Mouse (Mus musculus) fat pad, adult 2 months (tissue): ENCODE data around the gene Zfp59.
"Not testable (repeated sequence)": the region's sequence is repeated elsewhere in the genome, so short reads cannot be mapped to it uniquely, and the experiment has no call there.

Experiments
- DNase-seq: peaks from one replicate; pipeline ENCODE4 v3.0.0-alpha.2; 2011; ENCODE audit warnings: low read depth, low spot score; ENCODE audit errors: extremely low read depth

The Zfp59 gene

DNA sequence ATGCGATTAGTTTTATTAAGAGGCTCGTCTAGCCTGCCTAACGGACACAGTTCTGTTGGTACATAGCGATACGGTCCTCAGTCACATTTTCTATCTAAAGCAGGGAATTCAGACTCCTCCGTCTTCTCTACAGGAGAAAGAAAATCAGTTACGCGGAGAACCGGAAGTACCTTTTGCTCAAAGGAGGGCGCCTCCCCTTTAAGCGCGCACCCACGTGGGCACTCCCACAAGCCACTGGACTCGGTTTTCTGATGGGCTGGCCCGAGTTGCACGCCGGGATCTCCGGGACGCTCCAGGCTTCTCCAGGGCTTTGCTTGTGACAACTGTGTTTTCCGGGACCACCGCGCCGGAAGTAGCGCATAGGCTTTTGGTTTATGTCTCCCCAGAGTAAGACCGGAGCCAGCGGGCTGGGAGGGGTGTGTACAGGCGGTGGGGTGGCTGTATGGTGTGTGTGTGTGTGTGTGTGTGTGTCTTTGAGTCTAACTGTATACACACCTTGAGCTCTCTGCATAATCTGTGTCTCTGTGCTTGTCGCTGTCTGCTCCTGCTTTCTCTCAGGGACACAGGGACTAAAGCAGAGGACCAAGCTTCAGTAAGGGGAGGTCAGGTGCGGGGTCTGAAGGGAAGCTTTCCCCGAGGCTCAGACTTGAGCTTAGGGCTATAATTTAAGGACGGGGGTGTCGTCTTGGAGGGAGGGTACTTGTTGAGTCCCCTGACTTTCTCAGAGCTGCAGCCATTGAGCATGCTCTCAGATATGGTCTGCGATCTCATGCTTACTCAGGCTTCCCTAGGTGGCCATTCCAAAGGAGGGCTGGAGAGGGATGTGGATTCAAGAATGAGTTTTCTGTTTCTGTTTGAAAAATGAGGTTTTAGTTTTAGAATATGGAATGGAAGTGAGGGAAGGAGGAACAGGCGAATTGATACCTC, at the start of gene Zfp59:
Gene Zfp59, plus strand, starts transcription at position 285 of the 927 bp plus-strand sequence.
- peak; percentile 18 for DNase-seq

- DNase-seq: no peak
Measured at GRCm38 (mm10) chr7:27789306-27789705, 49.1 kb upstream of the Zfp59 start.

- not testable (repeated sequence) for DNase-seq
Measured at GRCm38 (mm10) chr7:27793865-27794264, 44.5 kb upstream of the Zfp59 start.

- DNase-seq: no peak
Measured at GRCm38 (mm10) chr7:27794566-27794965, 43.8 kb upstream of the Zfp59 start.

DNA sequence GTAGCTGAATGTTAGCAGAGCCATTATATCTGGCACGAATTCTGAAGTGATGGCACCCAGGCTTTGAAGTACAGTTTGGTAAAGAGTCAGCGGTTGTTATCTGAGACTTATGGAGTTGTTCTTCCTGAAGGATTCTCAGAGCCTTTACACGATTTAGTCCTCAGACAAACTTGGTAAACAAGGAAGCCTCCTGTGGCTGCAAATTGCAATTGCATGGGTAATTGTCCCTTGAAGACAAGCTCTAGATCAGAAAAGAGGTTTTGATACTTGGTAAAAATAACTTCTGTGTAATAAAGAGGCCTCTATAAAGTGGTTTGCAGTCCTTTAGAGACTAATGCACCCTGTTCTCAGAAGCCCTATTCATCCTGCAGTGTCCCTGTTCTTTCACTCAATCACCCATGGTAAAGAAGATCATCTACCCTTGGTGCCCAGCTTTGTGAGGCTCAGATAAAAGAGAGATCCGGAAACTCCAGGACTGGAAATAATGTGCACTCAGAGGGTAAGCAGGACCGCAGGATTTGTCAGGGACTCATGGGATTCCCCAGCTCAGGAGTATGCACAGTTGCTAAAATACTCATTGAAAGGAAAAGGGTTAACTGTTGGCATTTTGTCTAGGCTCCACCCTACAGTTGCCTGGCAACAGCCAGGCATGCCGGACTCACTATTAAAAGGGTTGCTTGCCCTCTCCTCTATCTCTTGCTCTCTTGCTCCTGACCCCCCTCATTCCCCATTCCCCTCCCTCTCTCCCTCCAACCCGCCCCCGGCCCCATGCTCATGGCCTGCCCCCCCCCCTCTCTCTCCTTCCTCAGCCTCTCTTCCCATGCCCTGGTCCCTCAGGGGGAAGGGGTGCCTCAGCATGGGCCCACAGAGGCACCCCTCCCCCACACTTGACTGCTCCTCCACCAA, 40.2 kb upstream of the Zfp59 start:
- no peak for DNase-seq

DNA sequence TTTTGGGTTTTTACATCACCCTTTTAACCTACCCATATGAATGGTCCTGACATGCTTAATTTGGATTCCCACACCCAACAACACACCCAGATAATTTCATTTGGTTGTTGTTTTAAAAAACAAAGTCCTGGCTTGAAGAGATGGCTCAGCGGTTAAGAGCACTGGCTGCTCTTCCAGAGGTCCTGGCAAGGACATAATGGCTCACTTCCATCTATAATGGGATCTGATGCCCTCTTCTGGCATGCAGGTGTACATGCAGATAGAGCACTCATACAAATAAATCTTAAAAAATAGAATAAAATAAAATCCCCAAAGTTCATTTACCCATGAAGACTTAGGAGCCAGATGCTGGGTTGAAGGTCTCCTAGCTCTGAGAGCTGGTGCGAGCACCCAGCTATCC, 37.3 kb upstream of the Zfp59 start:
- no peak for DNase-seq

- no peak for DNase-seq
Measured at GRCm38 (mm10) chr7:27802986-27803385, 35.4 kb upstream of the Zfp59 start.

- peak; percentile 43 for DNase-seq
Measured at GRCm38 (mm10) chr7:27804297-27805030, 33.9 kb upstream of the Zfp59 start.

DNA sequence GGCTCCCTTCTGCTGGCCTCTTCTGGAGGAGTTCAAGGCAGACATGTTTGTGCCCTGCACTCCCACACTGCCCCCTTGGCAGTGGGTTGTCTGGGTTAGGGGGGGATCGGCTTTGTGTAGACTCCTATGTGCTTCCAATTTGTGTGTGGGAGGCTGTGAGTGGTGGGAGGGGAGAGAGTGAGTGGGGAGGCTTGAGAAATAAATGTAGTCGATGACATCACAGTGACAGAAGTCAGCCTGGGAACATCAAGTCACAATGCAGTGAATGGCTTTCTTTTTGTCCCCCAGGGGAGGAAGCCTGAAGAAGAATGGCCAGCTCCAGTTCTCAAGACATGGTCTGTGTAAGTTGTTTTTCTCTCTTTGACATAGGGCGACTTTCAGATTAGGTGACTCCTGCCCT, 31.5 kb upstream of the Zfp59 start, which contains the start of gene Zfp626:
Gene Zfp626, plus strand, starts transcription at position 301 of the 400 bp plus-strand sequence.
- DNase-seq: not testable (repeated sequence)

DNA sequence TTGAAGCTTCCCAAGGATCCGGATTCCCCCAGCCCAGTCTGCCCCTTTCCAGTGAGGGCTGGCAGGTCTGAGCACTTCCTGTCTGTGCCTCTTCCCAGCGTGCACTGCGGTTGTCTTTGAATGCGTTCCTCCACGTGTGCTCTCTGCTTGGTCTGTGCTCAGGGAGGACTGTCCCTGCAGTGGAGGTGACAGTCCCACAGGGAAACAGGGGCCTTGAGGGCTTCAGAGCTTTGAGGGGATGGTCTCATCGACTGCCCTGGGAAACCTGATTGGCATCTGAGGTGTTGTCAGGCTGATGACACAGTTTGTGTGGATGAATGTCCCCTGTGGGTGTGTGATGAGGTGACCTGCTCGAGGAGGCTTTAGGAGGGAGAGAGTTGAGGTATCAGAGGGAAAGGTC, 31.1 kb upstream of the Zfp59 start:
- DNase-seq: not testable (repeated sequence)

- no peak for DNase-seq
Measured at GRCm38 (mm10) chr7:27818526-27819110, 19.8 kb upstream of the Zfp59 start.

DNA sequence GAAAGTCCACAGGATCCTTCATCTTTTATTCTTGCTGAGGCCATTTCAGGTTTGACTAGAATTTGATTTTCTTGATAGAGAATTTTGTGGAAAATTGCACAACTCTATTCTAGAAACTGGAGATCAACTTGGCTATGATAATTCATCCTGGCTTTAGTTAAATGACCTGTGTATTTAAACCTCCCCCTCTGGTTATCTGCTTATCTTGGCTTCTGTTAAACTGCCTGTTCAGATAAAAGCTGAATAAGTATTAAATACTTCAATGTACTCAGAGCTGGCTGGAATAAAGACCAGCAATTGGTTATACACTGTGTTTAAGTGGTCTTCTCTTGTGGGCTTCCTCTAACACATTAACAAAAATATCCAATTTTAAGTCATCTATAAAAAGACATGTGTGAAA, 15.8 kb upstream of the Zfp59 start:
- no peak for DNase-seq

DNA sequence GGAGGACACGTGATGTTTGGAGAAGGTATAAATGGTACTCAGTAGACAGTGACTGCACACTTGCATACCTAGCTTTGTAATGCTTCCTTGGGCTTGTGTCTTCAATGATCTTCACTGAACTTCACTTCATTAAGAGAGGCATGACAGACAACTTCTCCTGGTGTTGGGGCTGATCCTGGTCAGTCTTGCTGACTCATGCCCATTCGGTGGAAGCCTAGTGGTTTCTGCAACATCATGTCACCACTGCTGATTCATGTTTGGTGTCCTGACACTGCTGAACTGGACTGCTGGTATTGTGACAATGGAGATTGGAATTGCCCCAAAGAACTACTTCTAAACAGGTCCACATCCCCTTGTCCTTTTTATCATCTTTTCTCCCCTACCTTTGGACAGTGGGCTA, 4.3 kb upstream of the Zfp59 start:
- DNase-seq: no peak

GRCm38 (mm10) chr7:27837896-27838295, 511 bp upstream of the Zfp59 start:
- no peak for DNase-seq

DNA sequence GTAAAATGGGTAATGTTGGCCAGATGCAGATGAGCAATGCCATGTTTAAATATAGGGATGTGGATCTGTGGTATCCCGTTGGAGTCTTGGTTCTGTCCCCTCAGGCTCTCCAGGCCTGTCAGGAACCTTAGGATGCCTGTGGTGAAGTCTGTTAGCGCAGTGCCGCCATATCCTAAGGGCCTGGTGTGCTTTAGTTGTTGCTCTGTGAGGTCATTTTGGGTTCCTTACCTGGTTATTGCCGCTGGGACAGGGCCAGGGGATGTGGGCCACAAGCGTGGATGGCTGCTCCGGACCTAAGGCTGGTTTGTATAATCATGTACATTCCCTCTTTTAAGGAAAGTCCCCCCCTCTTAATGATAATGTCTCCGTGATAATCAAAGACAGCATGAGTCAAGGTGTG, 1.2 kb downstream of the Zfp59 start:
- no peak for DNase-seq

DNA sequence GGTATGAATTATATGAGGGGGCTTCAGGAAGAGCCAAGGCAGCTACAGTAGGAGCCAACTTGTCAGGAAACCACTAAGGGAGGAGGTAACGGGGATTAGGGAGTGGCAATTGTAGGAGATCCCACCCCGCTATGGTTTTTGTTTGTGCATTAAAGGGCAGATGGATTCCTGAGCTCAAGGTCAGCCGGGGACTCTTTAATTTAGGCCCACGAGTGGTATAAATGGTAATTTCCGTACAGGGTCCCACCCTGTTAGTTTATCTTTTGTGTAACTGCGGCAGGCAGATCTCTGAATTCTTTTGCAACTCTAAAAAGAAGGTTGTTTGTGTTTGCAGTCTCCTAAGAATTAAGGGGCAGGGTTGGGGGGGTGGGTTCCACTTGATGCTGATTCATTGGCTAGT, 1.7 kb downstream of the Zfp59 start:
- no peak for DNase-seq

- DNase-seq: no peak
Measured at GRCm38 (mm10) chr7:27857227-27857626, 18.8 kb downstream of the Zfp59 start, which contains the start of gene Zfp607a. Gene Zfp607a (plus strand): TSS chr7:27857527.

DNA sequence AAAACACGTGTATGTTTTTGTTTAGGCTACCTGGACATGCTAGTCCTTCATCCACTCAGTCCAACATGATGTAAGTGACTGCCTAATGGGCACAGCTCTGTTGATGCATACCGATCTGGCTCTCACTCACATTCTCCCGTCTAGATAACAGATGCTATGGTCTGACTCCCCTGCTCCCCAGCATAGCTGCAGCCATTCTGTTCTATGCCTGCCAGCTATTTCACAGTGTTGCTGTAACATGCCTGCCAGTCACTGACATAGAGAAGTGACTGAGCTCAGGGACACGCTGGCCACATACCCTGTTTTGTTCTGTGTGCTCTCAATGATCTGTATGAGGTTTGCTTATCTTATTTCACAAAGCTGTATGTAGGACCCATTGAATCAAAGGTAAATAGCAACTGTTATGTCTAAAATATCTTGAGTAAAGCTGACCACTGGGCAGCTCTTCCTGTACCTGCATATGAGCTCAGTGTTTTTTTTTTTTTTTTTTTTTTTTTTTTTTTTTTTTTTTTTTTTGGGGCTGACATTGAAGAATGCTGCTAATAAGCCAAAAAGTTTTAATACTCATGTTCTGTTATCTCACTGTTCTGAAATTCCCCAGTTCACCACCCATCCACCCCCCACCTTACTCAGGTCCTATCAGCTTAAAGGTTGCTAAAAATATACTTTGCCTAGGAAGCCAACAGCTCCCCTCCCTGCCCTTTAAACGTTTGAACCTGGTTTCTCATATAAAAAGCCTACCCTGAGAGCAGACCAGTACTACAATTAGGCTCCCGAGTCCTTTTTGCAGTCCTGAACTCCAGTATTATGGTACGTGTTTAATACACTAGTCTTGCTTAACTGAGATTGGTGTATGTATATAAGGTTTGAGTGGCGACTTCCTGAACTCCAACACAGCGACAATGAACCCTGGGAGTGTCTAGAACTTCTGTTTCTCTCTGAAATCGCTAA, 21.2 kb downstream of the Zfp59 start:
- no peak for DNase-seq
